Mouse (Mus musculus): ENCODE measurements around the gene 2610001J05Rik. TPM values are rescaled to one million over a fixed set of nuclear protein-coding genes. Genes with fewer than 3 reads are reported as not detected.

The 2610001J05Rik gene
- polyA plus RNA-seq, 1 experiment from 2014 or later, result 92.6 TPM

Other genes with a start within 250 kb of the 2610001J05Rik start
- 20.9 and 23.1 TPM in 2 replicates for gene Bmt2, start 193.6 kb downstream of the 2610001J05Rik start, polyA plus RNA-seq (2015; fragmentation: Nextera tagmentation; extraction: Ambion mirVana)
- 79.9 and 87.6 TPM in 2 replicates for gene Gpr85, start 31.6 kb downstream of the 2610001J05Rik start, polyA plus RNA-seq (2015; fragmentation: Nextera tagmentation; extraction: Ambion mirVana)